Mouse (Mus musculus) left cerebral cortex, adult 2 months (tissue): ENCODE data around the gene Kcnj8. TPM values are rescaled to one million over a fixed set of nuclear protein-coding genes. Genes with fewer than 3 reads are reported as not detected.

Experiments
- DNase-seq, 2 experiments: peaks; one replicate each; pipeline ENCODE4 v3.0.0; 2021 to 2022; ENCODE audit warnings: low spot score in 2 of 2, mixed read lengths in 1 of 2; ENCODE audit errors: extremely low spot score in 1 of 2
- H3K27ac ChIP-seq: fragments of 200-600 bp; 2 replicates; pipeline ENCODE4 v1.8.1; 2022
- H3K4me3 ChIP-seq: fragments of 200-600 bp; 2 replicates; pipeline ENCODE4 v1.8.1; 2022
- CTCF ChIP-seq: fragments of 200-600 bp; IDR thresholded peaks from 2 replicates; pipeline ENCODE4 v1.8.1; 2022; ENCODE audit warnings: antibody characterized with exemption, mild to moderate bottlenecking, moderate library complexity
- intact Hi-C: fragments of 180-260 bp; cut with DNase I; formaldehyde crosslinking; loops from one replicate; pipeline ENCODE4 v1.15.1; 2025
- total RNA-seq, 2 experiments: library from RNA; stranded (reverse); gene quantifications; 2 replicates each; pipeline ENCODE4 v1.2.3; 2021

Kcnj8 gene
- total RNA-seq, 2 experiments from 2014 or later = 1.9 to 2.4 TPM

GRCm38 (mm10) chr6:142570046-142570770, 1.2 kb downstream of the Kcnj8 start:
- intact Hi-C loops = no loop called here
- TF ChIP-seq CTCF = no peak
- DNase-seq = no peak
- Histone ChIP-seq H3K4me3 (peak overlapping the region; percentile 19), H3K27ac (no peak overlapping the region)

GRCm38 (mm10) chr6:142568713-142569357, 2.6 kb downstream of the Kcnj8 start:
- no peak for TF ChIP-seq CTCF
- intact Hi-C loops = no loop called here
- H3K27ac ChIP-seq = no peak overlapping the region
- DNase-seq = no peak
- no peak overlapping the region for H3K4me3 ChIP-seq

- Histone ChIP-seq H3K27ac (no peak overlapping the region), H3K4me3 (no peak overlapping the region)
- intact Hi-C loops = no loop called here
- no peak for DNase-seq
- TF ChIP-seq CTCF = no peak
These were observed 4.0 kb downstream of the Kcnj8 start for GRCm38 (mm10) chr6:142567452-142567851.

GRCm38 (mm10) chr6:142564746-142565145, 6.7 kb downstream of the Kcnj8 start:
- Histone ChIP-seq H3K27ac (no peak overlapping the region), H3K4me3 (no peak overlapping the region)
- intact Hi-C loops = no loop called here
- no peak for TF ChIP-seq CTCF
- DNase-seq = no peak

GRCm38 (mm10) chr6:142561151-142561550, 10.3 kb downstream of the Kcnj8 start:
- no peak overlapping the region for H3K4me3 ChIP-seq
- no peak for DNase-seq
- intact Hi-C loops = no loop called here
- H3K27ac ChIP-seq = no peak overlapping the region
- TF ChIP-seq CTCF = no peak

- no peak for TF ChIP-seq CTCF
- H3K27ac ChIP-seq = no peak overlapping the region
- H3K4me3 ChIP-seq = no peak overlapping the region
- DNase-seq = no peak
- intact Hi-C loops = no loop called here
These were observed 12.4 kb downstream of the Kcnj8 start for GRCm38 (mm10) chr6:142558772-142559679.

GRCm38 (mm10) chr6:142558076-142558475, 13.3 kb downstream of the Kcnj8 start:
- no peak for DNase-seq
- Histone ChIP-seq H3K27ac (no peak overlapping the region), H3K4me3 (no peak overlapping the region)
- intact Hi-C loops = no loop called here
- TF ChIP-seq CTCF = peak; percentile 59

- Histone ChIP-seq H3K27ac (no peak overlapping the region), H3K4me3 (no peak overlapping the region)
- no peak for TF ChIP-seq CTCF
- DNase-seq = no peak
- intact Hi-C loops = no loop called here
These were observed 15.4 kb downstream of the Kcnj8 start for GRCm38 (mm10) chr6:142555988-142556387.

GRCm38 (mm10) chr6:142551482-142551881, 19.9 kb downstream of the Kcnj8 start:
- DNase-seq = no peak
- no peak for TF ChIP-seq CTCF
- no peak overlapping the region for H3K27ac ChIP-seq
- intact Hi-C loops = no loop called here
- no peak overlapping the region for H3K4me3 ChIP-seq

GRCm38 (mm10) chr6:142550871-142551270, 20.5 kb downstream of the Kcnj8 start:
- Histone ChIP-seq H3K4me3 (no peak overlapping the region), H3K27ac (no peak overlapping the region)
- TF ChIP-seq CTCF = no peak
- intact Hi-C loops = no loop called here
- no peak for DNase-seq

GRCm38 (mm10) chr6:142548377-142548776, 23.0 kb downstream of the Kcnj8 start:
- H3K27ac ChIP-seq = no peak overlapping the region
- no peak overlapping the region for H3K4me3 ChIP-seq
- intact Hi-C loops = loop anchor here (10.0 kb wide), 1 partner anchor 426 kb away; no protein-coding TSS in a partner anchor
- no peak for DNase-seq
- no peak for TF ChIP-seq CTCF

- no peak for DNase-seq
- intact Hi-C loops = loop anchor here (10.0 kb wide), 1 partner anchor 430 kb away; no protein-coding TSS in a partner anchor
- Histone ChIP-seq H3K4me3 (no peak overlapping the region), H3K27ac (no peak overlapping the region)
- TF ChIP-seq CTCF = no peak
These were observed 26.3 kb downstream of the Kcnj8 start for GRCm38 (mm10) chr6:142545132-142545531.
